35 mouse cellular contexts compared by ENCODE assay signal in genomic region chrX:134238266-134238665, GRCm38 (mm10). TPM values are rescaled to one million over a fixed set of nuclear protein-coding genes. Genes with fewer than 3 reads are reported as not detected.
DNase-seq lines count a peak whose midpoint lies in the region; TF ChIP-seq lines count a peak whose summit lies in the region.
"Had no signal": no experiment of that assay in that cellular context is flagged by ENCODE, and none has a peak within 500 bp of the region (broad histone marks: within the 10 kb centered on the region; RNA-seq: fewer than 3 reads in every experiment).

No protein-coding gene starts in this region.

- H3K27ac ChIP-seq in thymus, adult 2 months (ENCODE audit: control insufficient read depth, insufficient read depth, low read length): 0 out of 2 replicates have a peak overlapping the region, but pooled peaks have one; percentile 22
- H3K27ac ChIP-seq in forebrain, embryonic 10.5 days: no peak overlapping the region
- H3K27ac ChIP-seq: embryonic facial prominence, embryonic 10.5 days; embryonic facial prominence, embryonic 13.5 days; forebrain, embryonic 13.5 days; heart, embryonic 15.5 days; hindbrain, embryonic 10.5 days; hindbrain, embryonic 13.5 days had no signal

- H3K4me3 ChIP-seq in thymus, adult 2 months (ENCODE audit: control insufficient read depth, insufficient read depth, low read length): no peak overlapping the region
- H3K4me3 ChIP-seq in forebrain, embryonic 10.5 days: no peak overlapping the region
- H3K4me3 ChIP-seq: embryonic facial prominence, embryonic 10.5 days; embryonic facial prominence, embryonic 13.5 days; erythroblast, embryonic 14.5 days; forebrain, embryonic 13.5 days; heart, embryonic 12.5 days; heart, embryonic 15.5 days; hindbrain, embryonic 10.5 days; hindbrain, embryonic 13.5 days had no signal

- peaks cover 11% of the 10 kb centered on the region; the same call in 1 of the 2 replicates for H3K36me3 ChIP-seq in thymus, adult 2 months (ENCODE audit: control insufficient read depth, insufficient read depth, low read length)
- 0 out of 2 replicates have a peak, but pooled peaks cover 9% of the 10 kb centered on the region for H3K36me3 ChIP-seq in forebrain, embryonic 10.5 days (replicated peaks)
- H3K36me3 ChIP-seq: embryonic facial prominence, embryonic 10.5 days; hindbrain, embryonic 10.5 days; hindbrain, embryonic 13.5 days had no signal

- WGBS in thymus, adult 2 months: 44% methylated on average over 10 of the region's 10 CpGs
- WGBS in forebrain, embryonic 10.5 days: 94% methylated on average over 10 of the region's 10 CpGs

- no peaks in the 10 kb centered on the region; the same call in 1 of the 2 replicates for H3K4me1 ChIP-seq in thymus, adult 2 months (replicated peaks; ENCODE audit: control insufficient read depth, insufficient read depth, low read length)
- H3K4me1 ChIP-seq in forebrain, embryonic 10.5 days: no peaks in the 10 kb centered on the region
- H3K4me1 ChIP-seq: embryonic facial prominence, embryonic 10.5 days; embryonic facial prominence, embryonic 13.5 days; forebrain, embryonic 13.5 days; heart, embryonic 12.5 days; heart, embryonic 15.5 days; hindbrain, embryonic 10.5 days; hindbrain, embryonic 13.5 days had no signal

- no peaks in the 10 kb centered on the region for H3K27me3 ChIP-seq in thymus, adult 2 months (ENCODE audit: control insufficient read depth, insufficient read depth, low read length)
- H3K27me3 ChIP-seq in forebrain, embryonic 10.5 days (ENCODE audit: poor library complexity, severe bottlenecking): peaks cover 15% of the 10 kb centered on the region
- H3K27me3 ChIP-seq: CH12.LX; embryonic facial prominence, embryonic 13.5 days; forebrain, embryonic 13.5 days; heart, embryonic 12.5 days; heart, embryonic 15.5 days; hindbrain, embryonic 13.5 days; Patski had no signal

- no peaks in the 10 kb centered on the region for H3K9me3 ChIP-seq in forebrain, embryonic 10.5 days
- H3K9me3 ChIP-seq: embryonic facial prominence, embryonic 10.5 days; embryonic facial prominence, embryonic 13.5 days; forebrain, embryonic 13.5 days; G1E; heart, embryonic 12.5 days; heart, embryonic 15.5 days; hindbrain, embryonic 10.5 days; hindbrain, embryonic 13.5 days had no signal

- no peak for TF ChIP-seq POLR2A in thymus, adult 2 months (IDR thresholded peaks at IDR 0.05; ENCODE audit: control insufficient read depth, extremely low read depth, insufficient read depth, low read length, poor library complexity)

- DNase-seq in gastrocnemius, adult 18-20 months (ENCODE audit: low spot score): peak; percentile 4
- no peak for DNase-seq in gastrocnemius, postnatal 36 days
- peak; percentile 2 for DNase-seq in thymus, adult 2 months
- no peak for DNase-seq in thymus, postnatal 25 days
- DNase-seq in 416B (ENCODE audit: low read depth): peak; percentile 7
- DNase-seq in skeletal muscle tissue, adult 2 months (ENCODE audit: low read depth, low spot score): peak; percentile 16
- DNase-seq in forebrain, embryonic 10.5 days (ENCODE audit: extremely low spot score, low spot score): no peak
- no peak for DNase-seq in kidney, postnatal 10 days
- DNase-seq: adrenal gland, postnatal 10 days; adrenal gland, postnatal 36 days; B cell, adult 2 months; cerebellum, adult 8-10 months; cerebellum, postnatal 10 days; cerebellum, postnatal 36 days; embryo, embryonic 11 days; gastrocnemius, postnatal 10 days; heart, adult 18-20 months; heart, postnatal 10 days; heart, postnatal 36 days had no signal

- TF ChIP-seq CTCF in thymus, adult 2 months (IDR thresholded peaks at IDR 0.05; ENCODE audit: borderline replicate concordance, control insufficient read depth, extremely low read depth, insufficient read depth, low read length, poor library complexity): no peak

- intact Hi-C loops in gastrocnemius, postnatal 36 days (cut with DNase I): no loop called here

RNA-seq across cellular contexts. Expression of gene Nox1, which starts 16.5 kb away (rescaled TPM):
- not detected for total RNA-seq in gastrocnemius, adult 18-20 months (2021)
- under 1 TPM in 1 of 2 experiments, not detected in 1; 0.84 TPM for total RNA-seq in gastrocnemius, postnatal 36 days (2021)
- 0.19 and 0.34 TPM in 2 replicates for polyA plus RNA-seq in thymus, adult 2 months (2012; rRNA removed)
- polyA plus RNA-seq in forebrain, embryonic 10.5 days (2016; fragmentation: Nextera tagmentation; extraction: Ambion mirVana): 0.10 TPM in 1 of 2 replicates, not detected in the other
- total RNA-seq: adrenal gland, adult 18-20 months; heart, postnatal 10 days had no signal
- polyA plus RNA-seq: embryonic facial prominence, embryonic 10.5 days; erythroblast, embryonic 14.5 days; G1E had no signal

RNA-seq across cellular contexts. Expression of gene Trmt2b, which starts 38.5 kb away (rescaled TPM):
- 10 to 100 TPM in 1 of 2 experiments, 1 to 10 TPM in 1; 8.3 to 12.3 TPM for total RNA-seq in gastrocnemius, adult 18-20 months (2021)
- total RNA-seq in gastrocnemius, postnatal 36 days (2021): 10 to 100 TPM; 11.1 to 12.7 TPM
- polyA plus RNA-seq in thymus, adult 2 months (2012; rRNA removed): 10.2 and 11.8 TPM in 2 replicates
- 9.2 and 9.6 TPM in 2 replicates for polyA plus RNA-seq in forebrain, embryonic 10.5 days (2016; fragmentation: Nextera tagmentation; extraction: Ambion mirVana)

RNA-seq across cellular contexts. Expression of gene Arl13a, which starts 51.0 kb away (rescaled TPM):
- total RNA-seq in gastrocnemius, adult 18-20 months (2021): not detected
- total RNA-seq in gastrocnemius, postnatal 36 days (2021): not detected
- polyA plus RNA-seq in thymus, adult 2 months (2012; rRNA removed): not detected in 2 replicates
- not detected in 2 replicates for polyA plus RNA-seq in forebrain, embryonic 10.5 days (2016; fragmentation: Nextera tagmentation; extraction: Ambion mirVana)
- total RNA-seq: adrenal gland, adult 18-20 months; adrenal gland, postnatal 10 days; adrenal gland, postnatal 36 days; CH12.LX; G1E; gastrocnemius, postnatal 10 days; gastrocnemius, postnatal 4 days; heart, adult 18-20 months; heart, postnatal 10 days; heart, postnatal 36 days had no signal
- polyA plus RNA-seq: cortical plate, adult 2 months; embryonic facial prominence, embryonic 10.5 days; embryonic facial prominence, embryonic 13.5 days; erythroblast, embryonic 14.5 days; forebrain, embryonic 13.5 days; forebrain, embryonic 16.5 days; G1E; heart, embryonic 12.5 days; hindbrain, embryonic 10.5 days; hindbrain, embryonic 13.5 days; hindbrain, embryonic 16.5 days; Patski had no signal

RNA-seq across cellular contexts. Expression of gene Tmem35a, which starts 56.8 kb away (rescaled TPM):
- not detected for total RNA-seq in gastrocnemius, adult 18-20 months (2021)
- under 1 TPM; 0.13 to 0.17 TPM for total RNA-seq in gastrocnemius, postnatal 36 days (2021)
- 1.9 and 2.3 TPM in 2 replicates for polyA plus RNA-seq in thymus, adult 2 months (2012; rRNA removed)
- 6.1 and 8.5 TPM in 2 replicates for polyA plus RNA-seq in forebrain, embryonic 10.5 days (2016; fragmentation: Nextera tagmentation; extraction: Ambion mirVana)
- total RNA-seq: CH12.LX, G1E had no signal
- polyA plus RNA-seq: erythroblast, embryonic 14.5 days; G1E; Patski had no signal

Comparison
In these comparisons a context has a peak if more than half of its experiments do, and no peak if none do; other contexts are left out.
1. DNase-seq: peak in gastrocnemius, adult 18-20 months (single experiment), thymus, adult 2 months (single experiment), 416B (single experiment) and skeletal muscle tissue, adult 2 months (single experiment); none in gastrocnemius, postnatal 36 days (0 of 2), thymus, postnatal 25 days (single experiment), forebrain, embryonic 10.5 days (single experiment) and kidney, postnatal 10 days (single experiment).